Mouse (Mus musculus): ENCODE measurements around the gene Selenok. TPM values are rescaled to one million over a fixed set of nuclear protein-coding genes. Genes with fewer than 3 reads are reported as not detected.

Gene Selenok
- polyA plus RNA-seq, 1 experiment from 2014 or later, result 445 TPM

DNA sequence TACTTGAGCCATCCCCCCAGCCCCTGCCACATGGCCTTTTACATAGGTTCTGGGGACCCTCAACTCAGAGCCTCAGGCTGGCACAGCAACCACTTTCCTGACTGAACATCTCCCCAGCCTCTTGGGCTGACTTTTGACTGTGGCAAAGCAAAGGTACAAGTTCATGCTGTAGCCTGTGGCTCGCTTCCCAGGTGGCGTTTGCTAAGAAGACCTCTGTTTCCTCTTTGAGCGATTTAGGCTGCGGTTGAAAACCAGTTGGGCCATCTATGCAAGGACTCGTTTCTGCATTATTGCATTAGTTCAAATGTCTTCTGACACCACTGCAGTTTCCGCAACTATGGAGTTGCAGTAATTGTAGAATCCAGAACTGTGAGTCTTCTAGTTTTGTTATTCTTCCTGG is 54.4 kb downstream of the Selenok start:
- WGBS, result 85% methylated on average over 6 of the region's 6 CpGs
- no peak for ATAC-seq
- Histone ChIP-seq H3K27ac (ENCODE audit: low read length) (no peak overlapping the region), H3K4me1 (ENCODE audit: insufficient read depth, low read depth, low read length) (no peaks in the 10 kb centered on the region), H3K4me3 (ENCODE audit: low read depth, low read length) (no peak overlapping the region), H3K4me2 (replicated peaks; ENCODE audit: low read depth, low read length) (no peak overlapping the region), H3K9ac (replicated peaks; ENCODE audit: low read depth) (no peak overlapping the region), H3K9me3 (ENCODE audit: low read length) (no peaks in the 10 kb centered on the region), H3K27me3 (replicated peaks; ENCODE audit: insufficient read depth, low read length) (no peaks in the 10 kb centered on the region), H3K36me3 (ENCODE audit: insufficient read depth, low read length) (no peaks in the 10 kb centered on the region)
- no peak for DNase-seq (ENCODE audit: low spot score)
- TF ChIP-seq EP300 (IDR thresholded peaks at IDR 0.05) (no peak), CTCF (IDR thresholded peaks at IDR 0.05) (no peak)

DNA sequence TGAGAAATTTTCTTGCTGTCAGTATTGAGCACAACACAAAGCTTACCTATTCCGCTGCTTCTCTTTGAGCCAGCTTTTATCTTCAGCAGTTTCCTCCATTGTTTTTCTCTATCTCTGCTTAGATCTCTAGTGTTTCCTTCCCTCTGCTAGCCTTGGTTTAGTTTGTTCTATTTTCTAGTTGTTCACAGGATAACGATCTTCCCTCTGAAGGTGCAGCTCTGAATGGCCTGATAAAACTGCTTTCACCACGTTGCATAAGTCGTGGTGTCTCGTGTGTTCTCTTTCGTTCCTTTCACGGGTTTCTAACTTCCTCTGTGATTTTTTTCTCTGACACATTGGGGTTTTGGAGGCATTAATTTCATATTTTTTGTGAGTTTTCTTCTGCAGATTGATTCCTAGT is 56.3 kb downstream of the Selenok start:
- Histone ChIP-seq H3K4me3 (ENCODE audit: low read depth, low read length) (no peak overlapping the region), H3K4me1 (ENCODE audit: insufficient read depth, low read depth, low read length) (no peaks in the 10 kb centered on the region), H3K9me3 (ENCODE audit: low read length) (no peaks in the 10 kb centered on the region), H3K36me3 (ENCODE audit: insufficient read depth, low read length) (no peaks in the 10 kb centered on the region), H3K27ac (ENCODE audit: low read length) (no peak overlapping the region), H3K9ac (replicated peaks; ENCODE audit: low read depth) (no peak overlapping the region), H3K27me3 (replicated peaks; ENCODE audit: insufficient read depth, low read length) (no peaks in the 10 kb centered on the region), H3K4me2 (replicated peaks; ENCODE audit: low read depth, low read length) (no peak overlapping the region)
- WGBS, result 22% methylated on average over 7 of the region's 7 CpGs
- DNase-seq (ENCODE audit: low spot score), result no peak
- ATAC-seq, result no peak
- TF ChIP-seq CTCF (IDR thresholded peaks at IDR 0.05) (no peak), EP300 (IDR thresholded peaks at IDR 0.05) (no peak)

Small RNA genes lying within 50 kb of the gene (microRNA-seq; reads per million reads assigned to microRNA genes)
- gene Mir6947, result not detected

Other genes starting within 250 kb of the Selenok start
- 0.50 and 0.90 TPM in 2 replicates for gene Cacna2d3, start 246.4 kb upstream of the Selenok start, polyA plus RNA-seq (2015; fragmentation: Nextera tagmentation; extraction: Ambion mirVana)
- gene Actr8, start 10.0 kb downstream of the Selenok start, polyA plus RNA-seq (2015; fragmentation: Nextera tagmentation; extraction: Ambion mirVana), result 38.5 and 39.2 TPM in 2 replicates
- 0.11 and 0.31 TPM in 2 replicates for gene Il17rb, start 40.6 kb downstream of the Selenok start, polyA plus RNA-seq (2015; fragmentation: Nextera tagmentation; extraction: Ambion mirVana)
- 0.80 and 1.5 TPM in 2 replicates for gene Chdh, start 40.7 kb downstream of the Selenok start, polyA plus RNA-seq (2015; fragmentation: Nextera tagmentation; extraction: Ambion mirVana)